Mouse (Mus musculus) heart, postnatal 0 days (tissue): ENCODE data around the gene Rapgef2. TPM values are rescaled to one million over a fixed set of nuclear protein-coding genes. Genes with fewer than 3 reads are reported as not detected.

Experiments used
- ATAC-seq: fragments of 200-750 bp; cut with Nextera tagmentation; 2 replicates; pipeline ENCODE4 v1.8.0; 2017; ENCODE audit warnings: low read depth, moderate number of reproducible peaks, moderate library complexity; ENCODE audit not compliant: insufficient read depth
- DNase-seq: peaks from one replicate; pipeline ENCODE4 v3.0.0-alpha.2; 2016; ENCODE audit warnings: low spot score
- H3K27ac ChIP-seq: fragments of 300-500 bp; sonication (generic); 2 replicates; pipeline ENCODE4 v1.5.1; 2014; ENCODE audit warnings: low read depth, mild to moderate bottlenecking
- H3K27me3 ChIP-seq: fragments of 300-500 bp; sonication (generic); 2 replicates; pipeline ENCODE4 v1.6.1; 2014; ENCODE audit warnings: low read length, mixed read lengths; ENCODE audit not compliant: control insufficient read depth, insufficient read depth
- H3K36me3 ChIP-seq: fragments of 300-500 bp; sonication (generic); replicated peaks from 2 replicates; pipeline ENCODE4 v1.6.1; 2014; ENCODE audit warnings: low read length, mixed read lengths; ENCODE audit not compliant: control insufficient read depth, insufficient read depth
- H3K4me1 ChIP-seq: fragments of 300-500 bp; sonication (generic); 2 replicates; pipeline ENCODE4 v1.6.1; 2014; ENCODE audit warnings: antibody characterized with exemption; ENCODE audit not compliant: control insufficient read depth, insufficient read depth
- H3K4me2 ChIP-seq: fragments of 300-500 bp; sonication (generic); 2 replicates; pipeline ENCODE4 v1.6.1; 2014; ENCODE audit warnings: low read depth, mild to moderate bottlenecking, low read length, moderate library complexity
- H3K4me3 ChIP-seq: fragments of 300-500 bp; sonication (generic); 2 replicates; pipeline ENCODE4 v1.5.1; 2014; ENCODE audit warnings: low read depth, low read length
- H3K9ac ChIP-seq: fragments of 300-500 bp; sonication (generic); replicated peaks from 2 replicates; pipeline ENCODE4 v1.6.1; 2014; ENCODE audit warnings: low read depth, low read length, mixed read lengths
- H3K9me3 ChIP-seq: fragments of 300-500 bp; sonication (generic); replicated peaks from 2 replicates; pipeline ENCODE4 v1.6.1; 2016; ENCODE audit warnings: low read length; ENCODE audit not compliant: control insufficient read depth
- CTCF ChIP-seq: IDR thresholded peaks from 2 replicates; pipeline ENCODE4 v1.5.1; 2016; ENCODE audit warnings: antibody characterized with exemption, control low read depth, low read depth
- EP300 ChIP-seq: IDR thresholded peaks from 2 replicates; pipeline ENCODE4 v1.6.1; 2016; ENCODE audit warnings: antibody characterized with exemption, low read depth
- WGBS: fragments of 180-500 bp; shearing (Covaris S2); extraction: QIAGEN DNeasy Blood & Tissue Kit; methylation state at CpG from one replicate; pipeline ENCODE4 v1.1.7; 2014; 5-methylcytosine and 5-hydroxymethylcytosine counted together
- polyA plus RNA-seq: library from polyadenylated mRNA; unstranded; fragments of >200 nt; fragmentation: Nextera tagmentation; extraction: Ambion mirVana; gene quantifications from 2 replicates; pipeline ENCODE4 v1.2.1, GENCODE M21; 2015
- total RNA-seq: library from RNA; depleted of rRNA; stranded (reverse); fragments of >200 nt; gene quantifications from 2 replicates; pipeline ENCODE4 v1.2.3, GENCODE M21; 2014; ENCODE audit warnings: low replicate concordance

Gene Rapgef2
- total and polyA plus RNA-seq, 2 experiments from 2014 or later = 3.5 to 30.3 TPM

DNA sequence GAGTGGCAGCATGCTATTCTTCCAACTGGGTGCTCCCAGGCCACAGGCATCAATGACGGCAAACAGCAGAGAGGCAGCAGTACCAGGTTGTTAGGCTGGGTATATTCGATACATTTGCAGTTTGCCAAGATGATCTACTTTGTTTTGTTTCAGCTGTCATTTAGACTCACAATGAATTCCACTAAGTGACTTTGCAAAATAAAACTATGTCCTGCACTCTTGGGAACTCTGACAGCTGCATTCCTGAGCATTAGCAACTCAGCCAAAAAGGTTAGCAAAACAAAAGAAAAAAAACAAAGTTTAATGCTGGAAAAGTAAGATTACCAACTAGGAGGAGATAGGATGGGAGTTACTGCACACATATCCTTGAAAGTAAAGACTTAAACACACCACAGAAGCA is 3.3 kb downstream of the Rapgef2 start:
- no peak overlapping the region; the same call in 1 of the 2 replicates for H3K4me2 ChIP-seq
- TF ChIP-seq EP300 (no peak), CTCF (no peak)
- H3K27ac ChIP-seq = peak overlapping the region; percentile 25; the same call in 1 of the 2 replicates
- H3K27me3 ChIP-seq = no peaks in the 10 kb centered on the region
- H3K4me1 ChIP-seq = peaks cover 38% of the 10 kb centered on the region
- no peaks in the 10 kb centered on the region for H3K9me3 ChIP-seq
- H3K9ac ChIP-seq = no peak overlapping the region; the same call in 1 of the 2 replicates
- ATAC-seq = no peak
- no peaks in the 10 kb centered on the region for H3K36me3 ChIP-seq
- no peak overlapping the region for H3K4me3 ChIP-seq
- WGBS = 20% methylated on average over 2 of the region's 2 CpGs
- peak; percentile 46 for DNase-seq

DNA sequence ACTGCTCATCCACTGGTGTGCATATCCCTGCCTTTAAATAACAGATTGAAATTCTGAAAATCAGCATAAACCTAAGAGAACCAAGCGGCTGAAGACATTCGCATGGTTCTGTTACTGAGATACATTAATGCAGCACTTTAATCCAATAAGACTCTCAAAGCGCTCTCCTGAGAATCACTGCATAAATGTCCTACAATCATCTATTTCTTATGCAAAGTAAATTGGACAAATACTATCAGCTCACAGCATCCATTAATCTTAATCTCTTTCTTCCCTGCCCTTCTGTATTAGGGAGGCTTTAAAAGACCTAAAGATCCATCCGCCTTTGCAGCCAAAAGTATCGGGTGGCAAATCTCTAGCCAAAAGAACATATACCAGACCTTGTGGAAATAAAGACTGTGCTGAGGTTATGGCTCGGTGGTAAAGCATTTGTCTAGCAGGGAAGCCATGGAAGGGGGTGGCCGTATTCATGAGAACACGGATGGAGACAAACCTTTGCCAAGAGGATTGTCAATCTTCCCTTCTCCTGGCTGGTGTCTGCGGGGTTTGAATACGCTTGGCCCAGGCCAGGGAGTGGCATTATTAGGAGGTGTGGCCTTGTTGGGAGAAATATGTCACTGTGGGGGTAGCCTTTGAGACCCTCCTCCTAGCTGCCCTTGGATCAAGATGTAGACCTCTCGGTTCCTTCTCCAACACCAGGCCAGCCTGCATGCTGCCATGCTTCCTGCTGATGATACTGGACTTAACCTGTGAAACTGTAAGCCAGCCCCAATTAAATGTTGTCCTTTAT is 10.3 kb downstream of the Rapgef2 start:
- 87% methylated on average over 11 of the region's 11 CpGs for WGBS

DNA sequence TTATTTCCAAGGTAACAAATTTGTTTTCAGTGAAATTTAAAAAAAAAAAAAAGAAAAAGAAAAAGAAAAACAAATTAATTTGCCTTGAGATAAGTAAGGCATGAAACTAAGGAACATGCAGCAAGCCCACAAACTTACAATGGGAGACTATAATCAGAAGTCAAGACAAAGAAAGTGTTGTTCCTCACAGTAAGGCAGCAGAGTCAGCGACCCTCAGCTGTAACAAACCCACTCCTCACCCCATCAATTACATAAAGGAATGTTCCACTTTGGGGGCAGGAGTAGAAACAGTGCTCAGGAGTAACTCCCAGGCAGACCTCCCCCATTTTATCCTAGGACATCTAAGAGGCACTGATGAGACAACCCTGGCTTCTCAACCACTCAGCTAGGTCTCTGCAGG is 13.0 kb downstream of the Rapgef2 start:
- no peak overlapping the region for H3K27ac ChIP-seq
- no peaks in the 10 kb centered on the region for H3K9me3 ChIP-seq
- H3K4me2 ChIP-seq = no peak overlapping the region
- H3K36me3 ChIP-seq = no peaks in the 10 kb centered on the region
- WGBS = 38% methylated on average over 1 of the region's 1 CpGs
- ATAC-seq (no peak), DNase-seq (no peak)
- no peak overlapping the region for H3K4me3 ChIP-seq
- no peak overlapping the region for H3K9ac ChIP-seq
- H3K4me1 ChIP-seq = peaks cover 12% of the 10 kb centered on the region; the same call in 1 of the 2 replicates
- no peaks in the 10 kb centered on the region for H3K27me3 ChIP-seq
- TF ChIP-seq CTCF = no peak
- TF ChIP-seq EP300 = no peak

More for the DNA sequence above, 10.3 kb downstream of the Rapgef2 start:
- H3K4me2 ChIP-seq = no peak overlapping the region
- TF ChIP-seq EP300 (no peak), CTCF (no peak)
- ATAC-seq (no peak), DNase-seq (no peak)
- H3K4me3 ChIP-seq = no peak overlapping the region
- no peak overlapping the region for H3K9ac ChIP-seq
- H3K9me3 ChIP-seq = no peaks in the 10 kb centered on the region
- peaks cover 12% of the 10 kb centered on the region; the same call in 1 of the 2 replicates for H3K4me1 ChIP-seq
- H3K36me3 ChIP-seq = no peaks in the 10 kb centered on the region
- no peaks in the 10 kb centered on the region for H3K27me3 ChIP-seq
- no peak overlapping the region for H3K27ac ChIP-seq

DNA sequence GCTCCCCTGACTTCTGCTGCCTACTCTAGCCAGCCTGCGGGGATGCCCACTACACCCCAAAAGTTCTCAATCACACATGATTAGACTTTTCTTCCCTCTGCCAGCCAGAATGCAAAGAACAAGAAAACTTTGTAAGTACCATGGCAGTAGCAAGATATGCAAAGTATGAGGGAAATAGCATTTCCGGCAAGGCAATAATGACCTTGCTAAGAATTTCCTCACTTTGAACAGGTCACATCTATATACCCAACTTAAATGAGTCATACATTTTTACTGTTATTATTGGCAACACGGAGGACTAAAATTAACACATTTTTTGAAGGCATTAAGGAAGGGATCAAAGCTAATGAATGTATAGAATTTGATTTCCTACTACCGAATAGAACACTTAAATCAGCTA is 13.4 kb downstream of the Rapgef2 start:
- DNase-seq (no peak), ATAC-seq (no peak)
- no peak overlapping the region for H3K27ac ChIP-seq
- H3K9me3 ChIP-seq = no peaks in the 10 kb centered on the region
- no peak overlapping the region for H3K9ac ChIP-seq
- H3K27me3 ChIP-seq = no peaks in the 10 kb centered on the region
- TF ChIP-seq CTCF = no peak
- TF ChIP-seq EP300 = no peak
- peaks cover 11% of the 10 kb centered on the region; the same call in 1 of the 2 replicates for H3K4me1 ChIP-seq
- H3K4me2 ChIP-seq = no peak overlapping the region
- H3K36me3 ChIP-seq = no peaks in the 10 kb centered on the region
- H3K4me3 ChIP-seq = no peak overlapping the region
- WGBS = 50% methylated on average over 4 of the region's 4 CpGs

DNA sequence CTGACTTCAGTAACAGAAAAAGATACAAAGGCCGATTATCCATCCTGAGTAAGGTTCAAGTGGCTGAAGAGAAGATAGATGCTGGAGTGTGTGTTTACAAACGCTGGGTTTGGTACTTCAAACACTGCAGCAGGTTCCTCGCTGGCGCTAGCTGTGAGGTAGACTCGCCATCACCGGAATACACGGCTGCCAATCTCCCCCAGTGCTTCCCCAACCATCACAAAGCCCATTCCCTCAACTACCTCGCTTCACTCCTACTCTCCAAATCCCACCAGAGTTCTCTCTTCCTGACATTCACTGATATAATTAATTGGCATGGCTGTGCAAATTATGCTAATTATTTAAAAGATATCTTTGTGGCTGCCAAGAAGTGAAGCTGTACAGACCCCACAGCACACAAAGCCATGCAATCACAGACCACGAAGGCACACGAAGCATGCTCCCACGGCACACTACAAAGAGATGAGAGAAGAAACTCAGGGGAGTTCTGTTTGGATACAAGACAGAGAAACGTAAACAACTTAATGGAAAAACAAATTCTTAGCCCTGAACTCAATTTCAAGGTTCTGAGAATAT is 15.2 kb downstream of the Rapgef2 start:
- H3K4me1 ChIP-seq = peaks cover 9% of the 10 kb centered on the region
- 73% methylated on average over 12 of the region's 12 CpGs for WGBS
- H3K9me3 ChIP-seq = no peaks in the 10 kb centered on the region
- no peak for TF ChIP-seq CTCF
- TF ChIP-seq EP300 = no peak
- no peak overlapping the region for H3K4me3 ChIP-seq
- no peaks in the 10 kb centered on the region for H3K36me3 ChIP-seq
- DNase-seq (no peak), ATAC-seq (no peak)
- no peak overlapping the region for H3K4me2 ChIP-seq
- H3K27ac ChIP-seq = no peak overlapping the region
- no peaks in the 10 kb centered on the region for H3K27me3 ChIP-seq
- H3K9ac ChIP-seq = no peak overlapping the region
